Mouse (Mus musculus): ENCODE data around the gene Sgcb.

GRCm38 (mm10) chr5:73633141-73633540 lies 14.4 kb downstream of the Sgcb start:
- TF ChIP-seq CTCF (IDR thresholded peaks at IDR 0.05; ENCODE audit: low read depth), result peak; percentile 80
- no peak for TF ChIP-seq EP300 (IDR thresholded peaks at IDR 0.05; ENCODE audit: low read depth)

Data from heart, postnatal 0 days (tissue).